Mouse (Mus musculus): ENCODE measurements at regions not wholly inside any gene's neighbourhood (a gene's known extent, or its start where the extent isn't known, plus 50 kb on each side); places are given as distances from the start of the nearest gene placed in this dataset.

- Histone ChIP-seq H3K9ac (no peak overlapping the region), H3K9me3 (no peaks in the 10 kb centered on the region), H3K4me3 (no peak overlapping the region), H3K36me3 (no peaks in the 10 kb centered on the region), H3K27ac (no peak overlapping the region), H3K27me3 (0 out of 2 replicates have a peak, but pooled peaks cover 2% of the 10 kb centered on the region), H3K4me1 (no peaks in the 10 kb centered on the region), H3K4me2 (replicated peaks) (no peak overlapping the region)
- no peak for ATAC-seq (ENCODE audit: low FRiP score, low read depth)
- 78% methylated on average over 19 of the region's 19 CpGs for WGBS
Measured at GRCm38 (mm10) chr15:87200282-87201048, 343.6 kb upstream of the Fam19a5 start.

- no peaks in the 10 kb centered on the region for H3K9me3 ChIP-seq
- WGBS: 83% methylated on average over 7 of the region's 7 CpGs
- 0 out of 2 replicates have a peak, but pooled peaks cover 2% of the 10 kb centered on the region for H3K27me3 ChIP-seq
- no peak overlapping the region for H3K27ac ChIP-seq
- H3K4me1 ChIP-seq: no peaks in the 10 kb centered on the region
- H3K4me2 ChIP-seq (replicated peaks): no peak overlapping the region
- no peak for ATAC-seq (ENCODE audit: low FRiP score, low read depth)
- no peak overlapping the region for H3K9ac ChIP-seq
- no peaks in the 10 kb centered on the region for H3K36me3 ChIP-seq
- H3K4me3 ChIP-seq: no peak overlapping the region
Measured at GRCm38 (mm10) chr15:87201055-87201454, 343.0 kb upstream of the Fam19a5 start.

- Histone ChIP-seq H3K9ac (no peak overlapping the region), H3K4me3 (no peak overlapping the region), H3K27me3 (no peaks in the 10 kb centered on the region), H3K9me3 (no peaks in the 10 kb centered on the region), H3K4me1 (no peaks in the 10 kb centered on the region), H3K4me2 (replicated peaks) (no peak overlapping the region), H3K27ac (no peak overlapping the region), H3K36me3 (no peaks in the 10 kb centered on the region)
- WGBS: 68% methylated on average over 3 of the region's 3 CpGs
- no peak for ATAC-seq (ENCODE audit: low FRiP score, low read depth)
Measured at GRCm38 (mm10) chr15:87229951-87230350, 314.1 kb upstream of the Fam19a5 start.

GRCm38 (mm10) chr15:87236096-87236495, 308.0 kb upstream of the Fam19a5 start:
- H3K27ac ChIP-seq: no peak overlapping the region
- no peak overlapping the region for H3K9ac ChIP-seq
- no peaks in the 10 kb centered on the region for H3K4me1 ChIP-seq
- no peaks in the 10 kb centered on the region for H3K36me3 ChIP-seq
- no peaks in the 10 kb centered on the region for H3K9me3 ChIP-seq
- 84% methylated on average over 3 of the region's 3 CpGs for WGBS
- ATAC-seq (ENCODE audit: low FRiP score, low read depth): no peak
- no peak overlapping the region for H3K4me3 ChIP-seq
- H3K4me2 ChIP-seq (replicated peaks): no peak overlapping the region
- H3K27me3 ChIP-seq: no peaks in the 10 kb centered on the region

GRCm38 (mm10) chr15:87239057-87239456, 305.0 kb upstream of the Fam19a5 start:
- no peaks in the 10 kb centered on the region for H3K4me1 ChIP-seq
- 92% methylated on average over 11 of the region's 11 CpGs for WGBS
- no peak overlapping the region for H3K27ac ChIP-seq
- no peak overlapping the region for H3K4me3 ChIP-seq
- no peak overlapping the region for H3K9ac ChIP-seq
- H3K27me3 ChIP-seq: no peaks in the 10 kb centered on the region
- ATAC-seq (ENCODE audit: low FRiP score, low read depth): no peak
- no peak overlapping the region for H3K4me2 ChIP-seq (replicated peaks)
- no peaks in the 10 kb centered on the region for H3K36me3 ChIP-seq
- H3K9me3 ChIP-seq: no peaks in the 10 kb centered on the region

GRCm38 (mm10) chr15:87261497-87261896, 282.6 kb upstream of the Fam19a5 start:
- H3K27me3 ChIP-seq: no peaks in the 10 kb centered on the region
- no peaks in the 10 kb centered on the region for H3K4me1 ChIP-seq
- 86% methylated on average over 6 of the region's 6 CpGs for WGBS
- H3K9me3 ChIP-seq: no peaks in the 10 kb centered on the region
- no peak overlapping the region for H3K4me2 ChIP-seq (replicated peaks)
- no peaks in the 10 kb centered on the region for H3K36me3 ChIP-seq
- H3K27ac ChIP-seq: no peak overlapping the region
- no peak for ATAC-seq (ENCODE audit: low FRiP score, low read depth)
- no peak overlapping the region for H3K4me3 ChIP-seq
- no peak overlapping the region for H3K9ac ChIP-seq

GRCm38 (mm10) chr15:87264906-87265305, 279.2 kb upstream of the Fam19a5 start:
- no peaks in the 10 kb centered on the region for H3K27me3 ChIP-seq
- no peak for ATAC-seq (ENCODE audit: low FRiP score, low read depth)
- no peak overlapping the region for H3K27ac ChIP-seq
- no peak overlapping the region for H3K9ac ChIP-seq
- H3K4me3 ChIP-seq: no peak overlapping the region
- H3K9me3 ChIP-seq: no peaks in the 10 kb centered on the region
- H3K36me3 ChIP-seq: no peaks in the 10 kb centered on the region
- no peak overlapping the region for H3K4me2 ChIP-seq (replicated peaks)
- no peaks in the 10 kb centered on the region for H3K4me1 ChIP-seq

GRCm38 (mm10) chr15:87290987-87291529, 253.0 kb upstream of the Fam19a5 start:
- no peak overlapping the region for H3K4me2 ChIP-seq (replicated peaks)
- H3K9me3 ChIP-seq: no peaks in the 10 kb centered on the region
- H3K4me3 ChIP-seq: no peak overlapping the region
- no peaks in the 10 kb centered on the region for H3K36me3 ChIP-seq
- no peak for ATAC-seq (ENCODE audit: low FRiP score, low read depth)
- no peak overlapping the region for H3K27ac ChIP-seq
- no peaks in the 10 kb centered on the region for H3K4me1 ChIP-seq
- WGBS: 74% methylated on average over 7 of the region's 7 CpGs
- no peak overlapping the region for H3K9ac ChIP-seq
- H3K27me3 ChIP-seq: no peaks in the 10 kb centered on the region

- H3K36me3 ChIP-seq: no peaks in the 10 kb centered on the region
- ATAC-seq (ENCODE audit: low FRiP score, low read depth): no peak
- H3K27me3 ChIP-seq: no peaks in the 10 kb centered on the region
- no peak overlapping the region for H3K9ac ChIP-seq
- H3K9me3 ChIP-seq: 0 out of 2 replicates have a peak, but pooled peaks cover 5% of the 10 kb centered on the region
- H3K4me2 ChIP-seq (replicated peaks): no peak overlapping the region
- H3K4me3 ChIP-seq: no peak overlapping the region
- H3K4me1 ChIP-seq: no peaks in the 10 kb centered on the region
- no peak overlapping the region for H3K27ac ChIP-seq
Measured at GRCm38 (mm10) chr15:87319896-87320295, 224.2 kb upstream of the Fam19a5 start.

GRCm38 (mm10) chr15:87321067-87321985, 222.8 kb upstream of the Fam19a5 start:
- Histone ChIP-seq H3K27ac (no peak overlapping the region), H3K27me3 (no peaks in the 10 kb centered on the region), H3K4me1 (0 out of 2 replicates have a peak, but pooled peaks cover 2% of the 10 kb centered on the region), H3K9ac (no peak overlapping the region), H3K9me3 (0 out of 2 replicates have a peak, but pooled peaks cover 5% of the 10 kb centered on the region), H3K4me2 (replicated peaks) (no peak overlapping the region), H3K36me3 (no peaks in the 10 kb centered on the region), H3K4me3 (no peak overlapping the region)
- ATAC-seq (ENCODE audit: low FRiP score, low read depth): no peak
- WGBS: 76% methylated on average over 12 of the region's 12 CpGs

- Histone ChIP-seq H3K4me1 (0 out of 2 replicates have a peak, but pooled peaks cover 2% of the 10 kb centered on the region), H3K36me3 (no peaks in the 10 kb centered on the region), H3K9me3 (no peaks in the 10 kb centered on the region), H3K4me2 (replicated peaks) (no peak overlapping the region), H3K27ac (no peak overlapping the region), H3K4me3 (no peak overlapping the region), H3K27me3 (peaks cover 4% of the 10 kb centered on the region), H3K9ac (no peak overlapping the region)
- ATAC-seq (ENCODE audit: low FRiP score, low read depth): no peak
- WGBS: 83% methylated on average over 5 of the region's 5 CpGs
Measured at GRCm38 (mm10) chr15:87325389-87325788, 218.7 kb upstream of the Fam19a5 start.

- H3K36me3 ChIP-seq: no peaks in the 10 kb centered on the region
- WGBS: 41% methylated on average over 6 of the region's 6 CpGs
Measured at GRCm38 (mm10) chr15:87326281-87326680, 217.8 kb upstream of the Fam19a5 start.

More at GRCm38 (mm10) chr15:87326281-87326680, 217.8 kb upstream of the Fam19a5 start:
- Histone ChIP-seq H3K4me2 (replicated peaks) (no peak overlapping the region), H3K9me3 (no peaks in the 10 kb centered on the region), H3K27me3 (peaks cover 4% of the 10 kb centered on the region), H3K4me3 (no peak overlapping the region), H3K9ac (no peak overlapping the region), H3K27ac (no peak overlapping the region), H3K4me1 (0 out of 2 replicates have a peak, but pooled peaks cover 2% of the 10 kb centered on the region)
- ATAC-seq (ENCODE audit: low FRiP score, low read depth): no peak

Measured in limb, embryonic 13.5 days (tissue).